Mouse (Mus musculus) stomach, postnatal 0 days (tissue): ENCODE measurements at regions not wholly inside any gene's neighbourhood (a gene's known extent, or its start where the extent isn't known, plus 50 kb on each side); places are given as distances from the start of the nearest gene placed in this dataset.

Experiments
- CTCF ChIP-seq: IDR thresholded peaks from 2 replicates; pipeline ENCODE4 v1.5.1; 2016; ENCODE audit warnings: antibody characterized with exemption, low read depth, mild to moderate bottlenecking, moderate library complexity
- EP300 ChIP-seq: optimal IDR thresholded peaks from 2 replicates; pipeline ENCODE3; 2016; ENCODE audit warnings: antibody characterized with exemption

- no peak for TF ChIP-seq CTCF
- no peak for TF ChIP-seq EP300
These were observed 879.6 kb downstream of the Kcnma1 start for GRCm38 (mm10) chr14:23134723-23135122.
